Mouse (Mus musculus): ENCODE measurements around the gene C1qtnf4. TPM values are rescaled to one million over a fixed set of nuclear protein-coding genes. Genes with fewer than 3 reads are reported as not detected.

The C1qtnf4 gene
- total RNA-seq, 1 experiment from 2014 or later = not detected

GRCm38 (mm10) chr2:90917999-90918698 lies 32.5 kb downstream of the C1qtnf4 start:
- ATAC-seq (replicated peaks; ENCODE audit: insufficient number of reproducible peaks, low FRiP score, low TSS enrichment, poor library complexity, severe bottlenecking) = peak; percentile 70; the same call in 1 of the 2 replicates

GRCm38 (mm10) chr2:90921178-90921577 lies 35.5 kb downstream of the C1qtnf4 start:
- no peak for ATAC-seq (replicated peaks; ENCODE audit: insufficient number of reproducible peaks, low FRiP score, low TSS enrichment, poor library complexity, severe bottlenecking)

- no peak for ATAC-seq (replicated peaks; ENCODE audit: insufficient number of reproducible peaks, low FRiP score, low TSS enrichment, poor library complexity, severe bottlenecking)
These were observed 37.0 kb downstream of the C1qtnf4 start for GRCm38 (mm10) chr2:90922636-90923035.

DNA sequence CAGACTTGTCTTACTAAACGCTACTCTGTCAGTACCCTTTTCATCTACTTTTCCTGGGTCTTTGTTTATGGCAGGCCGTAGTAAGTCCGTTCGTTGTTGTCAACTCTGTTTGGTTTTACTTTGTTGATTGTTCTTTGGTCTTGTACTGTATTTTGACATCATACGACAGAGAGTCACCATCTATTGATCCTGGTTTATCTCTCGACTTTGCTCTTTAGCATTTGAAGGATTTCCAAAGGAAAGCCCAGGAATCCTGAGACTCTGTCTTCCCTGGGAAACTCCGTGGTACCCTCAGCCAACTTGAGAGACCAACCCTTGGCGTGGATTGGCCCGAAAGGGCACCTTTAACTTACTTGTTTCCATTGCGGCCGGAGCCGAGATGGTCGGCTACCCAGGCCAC lies 42.9 kb downstream of the C1qtnf4 start:
- no peak for ATAC-seq (replicated peaks; ENCODE audit: insufficient number of reproducible peaks, low FRiP score, low TSS enrichment, poor library complexity, severe bottlenecking)

DNA sequence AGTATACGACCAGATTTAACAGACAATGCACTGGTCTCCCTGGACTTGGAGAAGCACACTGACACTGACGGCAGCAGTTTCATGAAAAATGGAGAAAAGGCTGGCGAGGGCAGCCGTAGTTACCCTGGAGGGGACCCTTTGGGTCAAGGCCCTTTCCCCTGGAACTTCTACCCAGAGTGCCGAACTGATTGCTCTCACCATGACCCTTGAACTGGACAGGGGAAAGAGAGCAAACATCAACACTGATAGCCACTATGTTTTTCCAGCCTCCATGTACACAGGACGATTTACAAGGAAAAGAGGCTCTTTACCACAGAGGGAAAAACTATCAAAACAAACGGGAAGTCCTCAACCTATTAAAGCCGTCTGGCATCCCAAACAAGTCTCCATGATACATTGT lies 46.2 kb downstream of the C1qtnf4 start:
- no peak for ATAC-seq (replicated peaks; ENCODE audit: insufficient number of reproducible peaks, low FRiP score, low TSS enrichment, poor library complexity, severe bottlenecking)

- ATAC-seq (replicated peaks; ENCODE audit: insufficient number of reproducible peaks, low FRiP score, low TSS enrichment, poor library complexity, severe bottlenecking) = no peak
These were observed 46.6 kb downstream of the C1qtnf4 start for GRCm38 (mm10) chr2:90932273-90932672.

- no peak for ATAC-seq (replicated peaks; ENCODE audit: insufficient number of reproducible peaks, low FRiP score, low TSS enrichment, poor library complexity, severe bottlenecking)
These were observed 52.7 kb downstream of the C1qtnf4 start for GRCm38 (mm10) chr2:90938362-90938761.

DNA sequence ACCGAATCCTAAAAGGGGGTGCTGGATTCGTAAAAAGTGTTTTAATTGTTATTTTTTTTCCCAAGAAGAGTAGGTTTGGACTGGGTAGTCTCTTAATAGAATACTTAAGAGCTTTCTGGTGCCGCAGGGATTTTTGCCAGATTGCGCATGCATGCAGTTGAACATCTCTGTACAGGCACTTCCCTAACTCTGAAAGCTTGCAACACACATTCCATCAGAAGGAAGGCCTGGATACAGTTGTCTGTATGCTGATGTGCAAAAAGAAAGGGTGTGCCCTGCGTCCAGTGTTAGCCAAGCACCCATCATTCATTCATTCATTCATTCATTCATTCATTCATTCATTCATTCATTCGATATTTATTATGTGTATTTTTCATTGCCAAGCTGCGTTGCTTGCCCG lies 54.1 kb downstream of the C1qtnf4 start:
- ATAC-seq (replicated peaks; ENCODE audit: insufficient number of reproducible peaks, low FRiP score, low TSS enrichment, poor library complexity, severe bottlenecking) = peak; percentile 73

Other genes with a start within 250 kb of the C1qtnf4 start
- gene Nup160, start 208.6 kb upstream of the C1qtnf4 start, total RNA-seq (2017) = 14.9 to 37.4 TPM (median 36.5 TPM) in 3 replicates
- 190 to 295 TPM (median 209 TPM) in 3 replicates for gene Fnbp4, start 140.5 kb upstream of the C1qtnf4 start, total RNA-seq (2017)
- 0.38 TPM in 1 of 3 replicates, not detected in the others for gene Agbl2, start 103.1 kb upstream of the C1qtnf4 start, total RNA-seq (2017)
- gene Mtch2, start 38.7 kb upstream of the C1qtnf4 start, total RNA-seq (2017) = 117 to 151 TPM (median 134 TPM) in 3 replicates
- 8.5 to 26.3 TPM (median 9.7 TPM) in 3 replicates for gene Kbtbd4, start 18.9 kb downstream of the C1qtnf4 start, total RNA-seq (2017)
- 58.5 to 72.9 TPM (median 61.1 TPM) in 3 replicates for gene Ndufs3, start 19.0 kb downstream of the C1qtnf4 start, total RNA-seq (2017)
- 22.3 to 60.8 TPM (median 27.6 TPM) in 3 replicates for gene Celf1, start 54.5 kb downstream of the C1qtnf4 start, total RNA-seq (2017)
- gene Rapsn, start 149.8 kb downstream of the C1qtnf4 start, total RNA-seq (2017) = 4.3 TPM in 1 of 3 replicates, not detected in the others
- 235 to 255 TPM (median 248 TPM) in 3 replicates for gene Psmc3, start 168.1 kb downstream of the C1qtnf4 start, total RNA-seq (2017)
- gene Slc39a13, start 184.6 kb downstream of the C1qtnf4 start, total RNA-seq (2017) = 15.6 to 33.3 TPM (median 26.7 TPM) in 3 replicates
- gene Spi1, start 196.5 kb downstream of the C1qtnf4 start, total RNA-seq (2017) = 306 to 616 TPM (median 505 TPM) in 3 replicates
- 1.4 to 5.2 TPM (median 3.7 TPM) in 3 replicates for gene Mybpc3, start 232.3 kb downstream of the C1qtnf4 start, total RNA-seq (2017)